Mouse (Mus musculus) embryo, embryonic 10.5 days (tissue): ENCODE data around the gene Bcl9.

Experiments used
- DNase-seq: peaks from one replicate; pipeline ENCODE4 v3.0.0-alpha.2; 2015; ENCODE audit warnings: low spot score

Gene Bcl9

DNA sequence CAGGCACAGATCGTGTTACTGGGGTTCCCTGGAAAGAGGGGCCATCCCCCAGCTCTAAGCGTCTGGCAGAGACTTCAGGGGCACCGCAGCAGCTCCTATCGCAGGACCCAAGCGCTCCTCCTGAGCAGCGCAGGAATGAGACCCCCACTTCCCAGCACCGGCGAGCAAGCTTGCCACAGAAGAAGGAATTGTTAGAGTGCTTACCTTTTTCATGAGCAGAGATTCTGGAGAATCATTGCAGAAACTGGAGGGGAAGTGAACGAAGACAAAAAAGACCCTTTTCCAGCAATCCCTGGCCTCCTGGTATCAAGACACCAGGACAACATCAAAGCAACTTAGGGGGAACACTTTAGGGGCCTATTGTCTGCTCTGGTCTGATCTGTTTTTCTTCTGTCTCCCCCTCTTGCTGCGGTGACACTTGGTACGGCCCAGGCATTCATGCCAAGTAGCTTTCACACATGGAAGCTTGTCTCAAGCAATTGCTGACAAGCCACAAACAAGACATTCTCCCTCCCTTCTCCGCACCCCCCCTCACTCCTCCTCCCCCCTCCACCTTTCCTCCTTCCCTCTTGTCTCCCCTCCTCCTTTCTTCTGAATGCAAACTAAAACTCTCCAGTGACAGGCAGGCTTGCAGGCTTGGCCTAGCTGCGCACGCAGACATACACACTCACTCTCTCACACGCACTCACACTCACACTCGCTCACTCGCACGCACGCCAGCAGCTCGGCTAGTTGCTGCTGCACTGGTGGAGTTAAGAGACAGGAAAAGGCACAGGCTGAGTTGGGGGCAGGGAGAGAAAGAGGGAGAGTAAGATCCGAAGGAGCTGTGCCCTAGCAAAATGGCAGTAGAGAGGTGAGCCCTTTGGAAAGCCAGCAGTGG lies at the start of gene Bcl9:
Bcl9 (minus strand) TSS at position 365 of the 880 bp plus-strand sequence.
- peak; percentile 94 for DNase-seq

DNA sequence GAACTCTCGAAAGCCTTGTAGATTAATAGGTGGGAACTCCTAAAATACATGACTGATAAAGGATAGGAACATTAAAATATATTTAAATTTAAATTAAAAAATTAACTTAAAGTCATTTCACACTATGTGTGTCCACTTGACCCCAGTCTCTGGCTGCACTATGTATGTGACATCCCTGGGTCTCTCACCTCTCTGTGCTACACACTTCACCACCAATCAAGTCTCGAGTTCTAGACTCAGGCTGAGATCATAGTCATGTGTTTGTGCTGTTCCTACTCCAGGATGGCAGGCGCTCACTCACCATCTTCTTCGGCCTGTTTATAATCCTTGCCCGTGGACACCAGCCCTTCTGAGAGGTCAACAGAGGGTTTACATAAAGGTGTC lies 41.5 kb upstream of the Bcl9 start:
- DNase-seq: no peak

DNA sequence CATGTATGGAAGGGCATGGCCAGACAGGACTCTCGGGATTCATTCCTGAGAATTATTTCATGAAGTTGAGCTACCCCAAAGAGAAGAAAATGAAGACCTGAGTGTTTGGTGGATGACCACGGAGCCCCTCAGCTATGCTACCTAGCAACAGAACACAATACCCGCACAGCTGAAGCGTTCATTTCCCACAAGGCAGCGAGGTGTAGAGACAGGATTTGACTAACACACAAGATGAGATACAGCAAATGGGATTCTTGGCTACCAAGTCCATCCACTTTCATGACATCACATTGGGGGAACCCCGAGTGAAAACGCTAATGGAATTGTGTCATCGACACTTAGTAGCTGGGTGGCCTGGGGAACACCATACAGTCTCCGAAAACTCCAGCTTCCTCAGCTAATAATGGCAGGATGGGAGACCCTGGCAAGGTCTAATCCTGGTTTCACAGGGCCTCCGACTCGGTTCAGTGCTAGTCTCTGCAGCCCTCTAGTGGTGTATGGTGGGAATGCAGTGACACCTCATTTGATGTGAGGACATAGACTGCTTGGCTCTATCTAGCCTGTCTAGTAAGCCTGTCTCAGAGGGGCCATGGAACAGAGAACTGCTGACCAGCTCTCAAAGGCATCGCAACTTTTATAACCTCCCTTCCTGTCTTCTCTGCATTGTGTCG lies 40.9 kb upstream of the Bcl9 start:
- DNase-seq: peak; percentile 98

DNA sequence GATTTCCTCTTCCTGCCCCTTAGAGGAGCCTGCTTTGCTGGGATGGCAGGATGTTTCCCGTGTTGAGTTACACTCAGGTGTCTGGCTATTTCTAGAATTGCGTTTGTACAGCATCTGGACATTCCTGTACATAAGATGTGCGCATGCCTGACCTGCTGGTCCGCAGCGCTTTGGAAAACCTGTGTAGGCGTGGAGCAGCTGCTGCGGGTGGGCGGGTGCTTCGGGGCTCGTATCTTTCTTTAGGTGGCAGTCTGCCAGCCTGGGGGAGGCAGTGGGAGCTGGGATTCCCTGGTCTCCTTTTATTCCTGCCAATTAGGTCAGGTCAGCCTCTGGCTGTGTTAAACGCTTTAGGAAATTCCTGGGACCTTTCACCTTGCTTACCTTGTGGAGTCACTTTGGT lies 39.6 kb upstream of the Bcl9 start:
- DNase-seq: no peak

DNA sequence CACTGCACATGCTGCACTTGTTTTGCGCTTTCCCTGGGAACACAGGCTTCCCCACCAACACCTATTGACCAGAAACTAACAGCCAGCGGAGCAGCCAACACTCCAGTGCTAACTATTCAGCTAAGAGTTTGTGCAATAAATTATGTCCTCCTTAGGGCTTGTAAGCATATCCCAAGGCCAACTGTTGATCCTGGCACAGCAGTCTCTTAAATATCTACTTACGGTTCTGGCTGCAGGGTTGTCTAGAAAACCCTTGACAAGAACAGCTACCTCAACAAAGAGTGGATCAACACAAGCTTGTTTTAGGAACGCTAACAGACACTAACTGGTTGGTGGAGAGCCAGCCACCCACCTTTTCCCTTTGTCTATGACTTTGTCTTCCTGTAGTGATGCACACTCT lies 38.6 kb upstream of the Bcl9 start:
- no peak for DNase-seq

DNA sequence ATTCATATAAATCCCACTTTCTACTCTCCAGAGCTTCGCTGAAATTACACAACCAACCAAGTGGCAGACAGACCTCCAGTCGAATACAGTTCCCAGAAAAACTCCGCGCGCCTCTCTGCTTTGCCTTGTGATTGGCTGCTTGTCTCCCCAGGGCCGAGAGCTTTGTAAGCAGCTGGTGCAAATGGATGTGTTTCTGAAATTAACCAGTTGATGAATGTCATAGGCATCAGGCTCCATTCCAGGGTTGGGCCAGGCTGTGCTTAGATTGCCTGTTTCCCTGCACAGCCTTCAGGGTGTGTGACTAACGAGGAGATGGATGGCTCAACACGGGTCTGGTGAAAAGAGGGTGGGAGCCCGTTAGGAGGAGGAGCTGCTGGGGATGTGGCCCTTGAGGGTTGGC lies 36.9 kb upstream of the Bcl9 start:
- DNase-seq: peak; percentile 30

DNA sequence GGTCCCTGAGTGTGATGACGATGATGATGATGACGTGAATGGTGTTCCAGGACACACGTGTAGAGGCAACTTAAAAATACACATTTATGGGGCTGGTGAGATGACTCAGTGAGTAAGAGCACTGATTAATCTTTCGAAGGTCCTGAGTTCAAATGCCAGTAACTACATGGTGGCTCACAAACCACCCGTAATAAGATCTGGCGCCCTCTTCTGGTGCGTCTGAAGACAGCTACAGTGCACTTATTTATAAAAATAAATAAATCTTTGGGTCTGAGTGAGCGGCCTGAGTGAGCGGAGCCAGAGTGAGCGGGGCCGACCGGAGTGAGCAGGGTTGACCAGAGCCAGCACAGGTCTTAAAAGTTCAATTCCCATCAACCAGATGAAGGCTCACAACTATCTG lies 34.5 kb upstream of the Bcl9 start:
- DNase-seq: no peak

DNA sequence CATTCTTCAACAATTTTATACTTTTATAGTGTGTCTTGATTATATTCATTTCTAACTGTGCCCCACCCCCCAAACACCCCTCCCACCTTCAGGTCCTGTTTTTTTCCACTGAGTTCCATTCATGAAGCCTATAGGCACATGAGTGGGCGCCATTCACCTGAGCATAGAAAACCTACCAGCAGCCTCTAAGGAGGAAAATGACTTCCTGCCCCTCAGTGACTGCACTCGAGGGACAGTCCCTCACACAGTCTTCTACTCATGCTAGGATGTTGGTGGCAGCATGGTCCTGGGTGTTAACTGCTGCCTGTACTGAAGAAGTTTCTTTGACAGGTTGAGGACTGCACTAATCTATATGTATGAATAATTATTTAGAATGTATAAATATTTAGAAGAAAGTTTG lies 30.1 kb upstream of the Bcl9 start:
- no peak for DNase-seq

DNA sequence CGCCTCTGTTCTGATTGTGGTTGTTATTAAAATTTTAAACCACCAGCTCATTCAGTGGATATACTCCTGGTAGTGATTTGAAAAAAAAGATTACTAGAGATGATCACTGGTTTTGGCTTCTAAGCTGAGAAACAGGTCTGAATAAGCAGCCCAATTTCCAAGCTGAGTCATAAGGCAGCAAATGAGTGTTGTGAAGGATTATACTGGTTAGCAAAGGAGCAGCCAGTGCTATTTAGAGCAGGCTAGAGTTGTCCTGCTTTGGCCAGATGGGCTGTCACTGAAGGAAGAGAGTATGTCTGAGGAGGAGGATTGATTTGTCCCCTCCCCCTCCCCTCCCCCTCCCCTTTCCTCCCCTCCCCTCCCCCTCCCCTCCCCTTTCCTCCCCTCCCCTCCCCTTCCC lies 29.6 kb upstream of the Bcl9 start:
- no peak for DNase-seq

DNA sequence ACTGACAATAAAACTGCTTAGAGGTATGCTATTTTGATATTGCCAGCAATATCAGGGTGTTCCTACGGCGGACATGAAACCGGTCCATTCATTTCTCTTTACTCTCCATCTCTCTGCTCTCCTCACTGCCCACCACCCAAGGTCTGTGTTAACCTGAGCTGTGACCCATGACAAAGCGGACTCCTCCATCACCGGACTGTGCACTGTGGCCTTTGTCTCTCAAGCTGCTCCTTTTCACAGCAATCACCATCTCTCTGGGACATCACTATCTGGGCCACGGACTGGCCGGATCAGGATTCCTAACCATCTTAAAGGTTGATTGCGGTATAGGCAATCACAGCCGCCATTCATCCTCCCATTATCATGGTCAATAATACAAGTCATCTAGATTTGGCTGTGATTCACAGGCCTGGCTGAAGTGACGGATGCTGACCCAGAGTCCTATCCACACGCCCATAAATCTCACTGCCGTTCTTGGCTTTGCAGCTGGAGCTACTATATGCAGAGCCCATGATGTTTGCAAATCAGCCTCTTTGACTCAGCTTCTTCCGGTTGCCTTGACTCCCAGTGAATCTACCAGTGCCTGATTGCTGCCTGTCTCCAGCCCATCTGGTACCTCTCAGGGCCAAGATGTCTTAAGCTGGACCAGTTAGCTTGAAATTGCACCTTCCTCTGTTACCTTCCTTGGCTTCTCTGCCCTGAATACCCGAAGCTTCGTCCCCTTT lies 28.1 kb upstream of the Bcl9 start:
- DNase-seq: peak; percentile 51

DNA sequence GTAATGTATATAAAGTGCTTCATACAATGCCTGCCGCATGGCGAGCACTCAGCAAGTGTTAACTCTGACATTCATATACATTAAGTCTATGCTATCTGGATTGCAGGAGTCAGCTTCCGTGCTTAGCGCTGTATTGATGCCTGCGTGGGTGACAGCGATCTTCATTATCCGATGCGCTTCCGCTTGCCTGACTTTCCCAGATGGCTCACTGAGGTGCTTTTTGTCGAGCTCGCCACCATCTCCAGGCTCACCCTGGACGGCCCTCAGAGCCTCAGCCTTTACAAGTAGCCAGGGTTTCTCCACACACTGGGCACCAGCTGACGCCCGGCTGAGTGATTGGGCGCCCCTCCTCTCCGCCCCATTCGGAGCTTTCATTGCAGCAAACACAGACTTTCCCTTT lies 26.3 kb upstream of the Bcl9 start:
- peak; percentile 47 for DNase-seq

DNA sequence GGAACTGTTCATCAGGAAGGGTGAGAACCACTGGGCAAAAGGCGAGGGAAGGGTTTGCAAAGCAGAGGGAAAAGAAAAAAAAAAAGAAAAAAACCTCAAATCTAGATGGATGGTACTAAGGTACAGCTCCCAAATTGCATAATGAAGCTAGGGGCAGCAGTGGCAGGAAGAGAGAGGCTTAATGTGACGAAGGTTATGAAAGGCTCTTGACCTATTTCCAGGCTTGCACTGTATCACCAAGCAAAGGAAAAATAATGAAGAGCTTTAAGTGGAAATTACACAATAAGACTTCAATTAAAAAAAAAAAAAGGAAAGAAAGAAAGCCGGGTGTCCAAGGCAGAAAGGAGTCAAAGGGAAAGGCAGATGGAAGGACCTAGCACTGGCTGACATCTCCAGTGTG lies 19.6 kb upstream of the Bcl9 start:
- no peak for DNase-seq

DNA sequence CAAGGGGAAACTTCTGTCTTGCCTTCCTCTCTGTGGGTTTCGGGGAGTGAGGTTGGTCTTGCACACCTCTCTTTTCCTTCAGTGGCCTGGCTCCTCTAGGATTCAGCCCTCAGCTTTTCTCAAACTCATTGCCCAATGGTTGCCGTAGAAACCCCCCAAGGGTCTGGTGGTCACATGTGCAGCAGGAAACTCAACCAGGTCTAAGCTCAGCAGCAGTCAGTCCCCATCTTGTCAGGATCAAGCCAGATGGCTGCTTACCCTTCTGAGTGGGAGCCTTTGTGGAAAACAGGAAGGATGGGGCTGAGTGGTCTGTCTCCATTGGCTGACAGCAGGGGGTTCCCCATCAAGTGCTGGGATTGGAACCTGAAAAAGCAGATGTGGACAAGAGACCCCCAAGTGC lies 15.7 kb upstream of the Bcl9 start:
- DNase-seq: peak; percentile 58

DNA sequence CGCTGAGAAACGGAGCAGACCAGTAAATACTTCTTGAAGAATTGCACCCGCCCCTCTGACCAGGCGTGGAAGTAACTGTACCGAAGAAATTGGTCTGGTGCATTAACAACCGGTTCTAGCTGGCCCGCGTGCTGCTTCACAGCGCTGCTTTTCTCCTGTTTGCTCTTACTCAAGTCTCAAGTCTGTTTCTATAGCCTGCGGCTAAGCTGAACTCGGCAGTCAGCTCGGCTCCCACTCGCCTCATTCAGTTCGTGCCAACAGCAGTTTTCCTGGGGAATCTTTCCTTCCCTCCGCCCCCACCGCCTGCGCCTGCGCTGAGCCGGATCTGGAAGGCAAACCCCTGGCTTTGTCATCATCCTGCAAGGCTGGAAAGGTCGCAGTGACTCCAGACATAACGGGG lies 14.3 kb upstream of the Bcl9 start:
- peak; percentile 71 for DNase-seq

DNA sequence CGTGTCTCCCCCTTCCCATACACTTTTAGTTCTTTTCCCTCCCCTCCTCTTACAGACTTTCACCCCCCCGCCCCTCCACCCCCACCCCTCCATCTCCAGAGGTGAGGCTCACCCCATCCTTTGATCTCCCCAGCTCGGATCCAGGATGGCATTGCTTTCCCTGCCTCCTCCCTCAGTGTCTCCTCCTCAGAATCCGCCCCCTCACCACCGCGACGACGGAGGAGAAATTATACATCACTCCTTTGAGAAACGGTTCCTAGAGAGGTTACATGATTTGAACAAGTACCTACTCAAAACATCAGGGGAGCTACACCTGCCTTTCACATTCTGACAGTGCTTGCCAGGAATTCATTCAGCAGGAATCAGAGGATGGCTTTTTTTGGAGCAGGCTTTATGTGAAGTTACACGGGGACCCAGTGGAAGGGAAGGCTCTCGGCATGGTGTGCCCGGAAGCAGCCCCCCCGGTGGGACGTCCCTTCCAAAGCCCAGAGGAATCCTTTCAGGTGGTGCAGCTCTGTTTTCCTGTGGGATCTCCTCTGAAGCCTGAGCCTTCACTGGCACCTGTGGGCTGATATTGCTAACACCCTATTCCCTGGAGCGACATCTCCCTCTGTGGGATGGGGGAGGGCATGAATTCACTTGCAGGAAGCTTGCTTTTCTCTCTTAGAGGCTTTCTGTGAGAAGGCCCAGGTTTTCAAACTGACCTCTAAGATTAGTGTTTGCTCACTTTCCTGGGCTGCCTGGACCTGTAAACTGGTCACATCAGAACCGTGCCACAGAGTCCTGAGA lies 12.2 kb upstream of the Bcl9 start:
- no peak for DNase-seq

DNA sequence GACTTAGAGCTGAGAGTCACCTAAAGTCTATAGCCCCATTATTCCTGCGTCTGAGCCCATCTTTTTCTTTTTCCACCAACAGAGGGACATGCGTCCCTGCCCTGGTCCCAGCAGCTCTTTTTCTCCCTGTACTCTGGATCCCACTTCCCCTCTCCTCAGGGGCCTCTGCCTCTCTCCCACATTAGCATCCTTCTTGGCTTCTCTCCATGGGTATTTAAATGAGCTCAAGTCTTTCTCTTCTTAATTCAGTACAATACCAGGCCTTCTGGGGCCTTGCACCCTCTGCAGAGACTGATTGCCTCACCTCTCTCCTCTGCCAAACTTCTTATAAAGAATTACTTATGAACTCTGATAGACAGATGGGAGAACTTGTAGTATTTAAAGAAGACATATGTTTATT lies 10.7 kb upstream of the Bcl9 start:
- no peak for DNase-seq

DNA sequence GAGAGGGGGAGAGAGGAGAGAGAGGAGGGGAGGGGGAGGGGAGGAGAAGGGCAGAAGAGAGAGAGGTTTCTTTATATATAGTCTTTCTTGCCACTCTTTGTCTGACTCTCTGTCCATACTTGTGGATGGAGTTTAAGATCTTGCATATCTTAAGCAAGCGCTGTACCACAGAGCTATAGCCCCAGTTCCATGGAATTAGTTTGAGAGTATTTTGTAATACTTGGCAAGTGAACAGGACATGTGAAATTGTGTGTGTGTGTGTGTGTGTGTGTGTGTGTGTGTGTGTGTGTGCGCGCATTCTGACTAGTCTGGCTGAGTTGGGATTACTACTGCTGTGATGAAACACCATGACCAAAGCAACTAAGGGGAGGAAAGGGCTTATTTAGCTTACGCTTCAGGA lies 8.2 kb upstream of the Bcl9 start:
- no peak for DNase-seq

DNA sequence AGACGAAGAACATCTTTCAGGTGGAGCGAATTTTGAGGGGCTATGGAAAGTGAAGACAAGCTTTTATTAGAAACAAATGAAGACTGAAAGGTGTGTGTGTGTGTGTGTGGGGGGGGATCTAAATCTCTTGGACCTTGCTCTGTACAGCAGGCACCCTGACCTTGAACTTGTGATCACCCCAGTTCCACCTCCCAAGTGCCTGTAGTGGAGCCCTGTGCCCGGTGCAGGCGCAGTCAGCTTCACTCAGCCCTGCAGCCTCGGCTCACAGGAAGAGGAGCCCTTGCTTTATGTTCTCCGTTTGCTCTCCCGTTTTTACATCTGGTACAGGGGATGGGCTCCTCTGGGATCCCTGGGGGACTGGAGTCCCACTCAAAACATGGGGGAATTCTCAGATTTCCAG lies 3.9 kb upstream of the Bcl9 start:
- no peak for DNase-seq

DNA sequence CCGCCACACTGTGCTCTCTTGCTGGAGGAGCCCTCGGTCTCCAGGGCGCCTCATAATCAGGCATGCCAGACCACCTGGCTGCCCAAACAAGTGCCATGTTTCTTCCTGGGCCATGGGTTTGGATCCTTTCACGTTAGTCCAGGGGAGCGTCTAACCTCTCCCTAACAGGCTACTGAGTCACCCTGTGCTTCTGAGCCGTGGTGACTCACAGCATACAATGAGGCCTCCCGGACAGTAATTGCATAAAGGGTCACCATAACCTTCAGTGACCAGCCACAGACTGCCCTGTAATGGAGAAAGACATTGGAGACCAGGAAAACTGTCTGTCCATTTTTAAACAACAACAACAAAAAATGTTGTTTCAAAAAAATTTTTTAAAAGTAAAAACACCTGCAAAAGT lies 2.7 kb upstream of the Bcl9 start:
- DNase-seq: no peak

DNA sequence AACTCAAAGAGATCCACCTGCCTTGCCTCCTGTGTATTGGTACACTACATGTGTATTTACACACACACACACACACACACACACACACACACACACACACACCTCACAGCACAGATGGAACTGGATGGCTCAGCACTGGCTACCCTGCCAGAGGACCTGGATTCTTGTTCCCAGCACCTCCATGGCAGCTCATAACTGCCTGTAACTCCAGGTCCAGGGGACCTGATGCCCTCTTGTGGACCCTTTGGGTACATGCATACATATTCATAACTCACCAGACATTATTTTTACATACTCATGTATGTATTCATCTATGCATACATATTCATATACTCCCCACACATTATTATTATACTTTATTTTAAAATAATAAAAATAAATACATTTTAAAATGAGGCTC lies 2.2 kb upstream of the Bcl9 start:
- DNase-seq: no peak

DNA sequence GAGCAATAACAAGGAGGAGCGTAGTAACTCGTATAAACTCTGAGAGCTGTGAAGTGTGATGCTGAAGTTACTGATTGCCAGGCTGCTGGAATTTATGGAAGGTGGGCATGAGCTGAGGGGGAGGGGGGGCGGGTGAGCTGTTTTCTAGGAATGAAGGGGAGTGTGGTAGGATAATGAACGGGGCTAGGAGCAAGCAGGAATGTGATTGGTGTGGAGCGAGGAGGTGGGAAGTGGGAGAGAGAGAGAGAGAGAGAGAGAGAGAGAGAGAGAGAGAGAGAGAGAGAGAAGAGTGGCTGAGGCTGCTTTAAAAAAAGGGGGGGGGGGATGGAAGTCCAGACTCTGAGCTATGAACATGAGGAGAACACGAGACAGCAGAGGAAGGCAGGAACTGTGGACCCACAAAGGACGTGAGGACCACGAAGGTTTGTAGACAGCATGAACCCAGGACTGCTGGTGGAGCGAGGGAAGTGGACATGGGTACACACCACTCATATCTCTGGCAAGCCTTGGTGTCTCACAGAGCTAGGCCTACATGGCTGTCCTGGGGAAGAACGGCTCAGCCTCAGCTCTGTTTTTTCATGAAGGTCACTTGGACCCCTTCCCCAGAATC lies 1.2 kb upstream of the Bcl9 start:
- peak; percentile 62 for DNase-seq
